Mouse (Mus musculus) embryonic facial prominence, embryonic 14.5 days (tissue): ENCODE results near the gene Cbr4. TPM values are rescaled to one million over a fixed set of nuclear protein-coding genes. Genes with fewer than 3 reads are reported as not detected.

Experiments
- ATAC-seq: fragments of 200-750 bp; cut with Nextera tagmentation; 2 replicates; pipeline ENCODE4 v1.8.0; 2017; ENCODE audit warnings: low read depth, moderate number of reproducible peaks, moderate TSS enrichment
- DNase-seq: peaks from one replicate; pipeline ENCODE4 v3.0.0-alpha.2; 2015; ENCODE audit warnings: low spot score
- H3K27ac ChIP-seq: fragments of 300-500 bp; sonication (generic); replicated peaks from 2 replicates; pipeline ENCODE4 v1.5.1; 2014; ENCODE audit warnings: low read depth, mild to moderate bottlenecking, low read length, moderate library complexity
- H3K27me3 ChIP-seq: fragments of 300-500 bp; sonication (generic); replicated peaks from 2 replicates; pipeline ENCODE4 v1.6.1; 2014; ENCODE audit warnings: low read length; ENCODE audit not compliant: control insufficient read depth, insufficient read depth
- H3K36me3 ChIP-seq: fragments of 300-500 bp; sonication (generic); 2 replicates; pipeline ENCODE4 v1.6.1; 2014; ENCODE audit warnings: low read length, mixed read lengths; ENCODE audit not compliant: control insufficient read depth, insufficient read depth
- H3K4me1 ChIP-seq: fragments of 300-500 bp; sonication (generic); 2 replicates; pipeline ENCODE4 v1.6.1; 2014; ENCODE audit warnings: antibody characterized with exemption, low read length; ENCODE audit not compliant: control insufficient read depth, insufficient read depth
- H3K4me2 ChIP-seq: fragments of 300-500 bp; sonication (generic); 2 replicates; pipeline ENCODE4 v1.6.1; 2014; ENCODE audit warnings: low read depth, mild to moderate bottlenecking, low read length, moderate library complexity, mixed read lengths
- H3K4me3 ChIP-seq: fragments of 300-500 bp; sonication (generic); 2 replicates; pipeline ENCODE4 v1.5.1; 2014; ENCODE audit warnings: low read depth, mild to moderate bottlenecking, low read length
- H3K9ac ChIP-seq: fragments of 300-500 bp; sonication (generic); 2 replicates; pipeline ENCODE4 v1.6.1; 2014; ENCODE audit warnings: low read depth, mild to moderate bottlenecking, low read length, moderate library complexity, mixed read lengths
- H3K9me3 ChIP-seq: fragments of 300-500 bp; sonication (generic); 2 replicates; pipeline ENCODE4 v1.6.1; 2016; ENCODE audit warnings: low read length; ENCODE audit not compliant: control insufficient read depth
- WGBS: fragments of 180-500 bp; shearing (Covaris S2); extraction: QIAGEN DNeasy Blood & Tissue Kit; methylation state at CpG from one replicate; pipeline ENCODE4 v1.1.7; 2014; 5-methylcytosine and 5-hydroxymethylcytosine counted together
- polyA plus RNA-seq: library from polyadenylated mRNA; unstranded; fragments of >200 nt; fragmentation: Nextera tagmentation; extraction: Ambion mirVana; gene quantifications from 2 replicates; pipeline ENCODE4 v1.2.1, GENCODE M21; 2014

Cbr4 gene
- polyA plus RNA-seq, 1 experiment from 2014 or later = 31.3 TPM

GRCm38 (mm10) chr8:61478793-61479192 is 8.7 kb upstream of the Cbr4 start:
- Histone ChIP-seq H3K9ac (no peak overlapping the region), H3K4me2 (no peak overlapping the region), H3K4me1 (no peaks in the 10 kb centered on the region), H3K4me3 (no peak overlapping the region), H3K9me3 (no peaks in the 10 kb centered on the region), H3K27ac (no peak overlapping the region), H3K27me3 (no peaks in the 10 kb centered on the region), H3K36me3 (no peaks in the 10 kb centered on the region)
- 69% methylated on average over 8 of the region's 8 CpGs for WGBS
- ATAC-seq (no peak), DNase-seq (no peak)

- Histone ChIP-seq H3K4me2 (no peak overlapping the region), H3K9ac (no peak overlapping the region), H3K9me3 (no peaks in the 10 kb centered on the region), H3K27me3 (no peaks in the 10 kb centered on the region), H3K27ac (no peak overlapping the region), H3K4me1 (no peaks in the 10 kb centered on the region), H3K36me3 (no peaks in the 10 kb centered on the region), H3K4me3 (no peak overlapping the region)
- 50% methylated on average over 11 of the region's 11 CpGs for WGBS
- DNase-seq (peak; percentile 39), ATAC-seq (peak; percentile 15; the same call in 1 of the 2 replicates)
Observed at GRCm38 (mm10) chr8:61479506-61480214, 7.9 kb upstream of the Cbr4 start.

GRCm38 (mm10) chr8:61480260-61480967 is 7.1 kb upstream of the Cbr4 start:
- Histone ChIP-seq H3K9me3 (no peaks in the 10 kb centered on the region), H3K27me3 (no peaks in the 10 kb centered on the region), H3K36me3 (no peaks in the 10 kb centered on the region), H3K27ac (no peak overlapping the region), H3K9ac (no peak overlapping the region), H3K4me2 (no peak overlapping the region), H3K4me3 (no peak overlapping the region), H3K4me1 (no peaks in the 10 kb centered on the region)
- 89% methylated on average over 14 of the region's 14 CpGs for WGBS
- DNase-seq (no peak), ATAC-seq (peak; percentile 9; the same call in 1 of the 2 replicates)

GRCm38 (mm10) chr8:61486923-61487529 is 508 bp upstream of the Cbr4 start:
- Histone ChIP-seq H3K27ac (no peak overlapping the region; the same call in 1 of the 2 replicates), H3K36me3 (peaks cover 3% of the 10 kb centered on the region; the same call in 1 of the 2 replicates), H3K9me3 (no peaks in the 10 kb centered on the region), H3K4me3 (peak overlapping the region; percentile 81; the same call in 1 of the 2 replicates), H3K4me2 (no peak overlapping the region), H3K9ac (no peak overlapping the region), H3K27me3 (no peaks in the 10 kb centered on the region), H3K4me1 (peaks cover 5% of the 10 kb centered on the region; the same call in 1 of the 2 replicates)
- ATAC-seq = 0 out of 2 replicates have a peak, but pooled peaks have one; percentile 10
- WGBS = 91% methylated on average over 2 of the region's 2 CpGs
- no peak for DNase-seq

GRCm38 (mm10) chr8:61488631-61489030 is 1.1 kb downstream of the Cbr4 start:
- Histone ChIP-seq H3K27ac (no peak overlapping the region), H3K36me3 (peaks cover 6% of the 10 kb centered on the region; the same call in 1 of the 2 replicates), H3K9me3 (no peaks in the 10 kb centered on the region), H3K4me3 (peak overlapping the region; percentile 81; the same call in 1 of the 2 replicates), H3K27me3 (no peaks in the 10 kb centered on the region), H3K4me2 (peak overlapping the region; percentile 78), H3K9ac (peak overlapping the region; percentile 93; the same call in 1 of the 2 replicates), H3K4me1 (peaks cover 5% of the 10 kb centered on the region; the same call in 1 of the 2 replicates)
- WGBS = 90% methylated on average over 8 of the region's 8 CpGs
- DNase-seq (no peak), ATAC-seq (no peak)

GRCm38 (mm10) chr8:61497110-61497509 is 9.6 kb downstream of the Cbr4 start:
- Histone ChIP-seq H3K9ac (no peak overlapping the region), H3K4me3 (no peak overlapping the region), H3K4me2 (no peak overlapping the region), H3K4me1 (no peaks in the 10 kb centered on the region), H3K9me3 (no peaks in the 10 kb centered on the region), H3K36me3 (peaks cover 15% of the 10 kb centered on the region; the same call in 1 of the 2 replicates), H3K27ac (no peak overlapping the region), H3K27me3 (no peaks in the 10 kb centered on the region)
- no peak for ATAC-seq
- DNase-seq = no peak
- whole genome bisulfite sequencing = 82% methylated on average over 4 of the region's 4 CpGs

GRCm38 (mm10) chr8:61499035-61499434 is 11.5 kb downstream of the Cbr4 start:
- H3K27me3 ChIP-seq = no peaks in the 10 kb centered on the region
- H3K27ac ChIP-seq = no peak overlapping the region
- no peak overlapping the region for H3K9ac ChIP-seq
- H3K36me3 ChIP-seq = peaks cover 21% of the 10 kb centered on the region; the same call in 1 of the 2 replicates
- 62% methylated on average over 4 of the region's 4 CpGs for WGBS
- H3K9me3 ChIP-seq = no peaks in the 10 kb centered on the region
- H3K4me3 ChIP-seq = no peak overlapping the region
- ATAC-seq = no peak
- H3K4me2 ChIP-seq = no peak overlapping the region
- DNase-seq = peak; percentile 59
- H3K4me1 ChIP-seq = no peaks in the 10 kb centered on the region

GRCm38 (mm10) chr8:61500914-61501313 is 13.4 kb downstream of the Cbr4 start:
- Histone ChIP-seq H3K4me3 (no peak overlapping the region), H3K27ac (no peak overlapping the region), H3K4me1 (no peaks in the 10 kb centered on the region), H3K36me3 (0 out of 2 replicates have a peak, but pooled peaks cover 9% of the 10 kb centered on the region), H3K9me3 (no peaks in the 10 kb centered on the region), H3K9ac (no peak overlapping the region), H3K4me2 (no peak overlapping the region), H3K27me3 (no peaks in the 10 kb centered on the region)
- ATAC-seq (no peak), DNase-seq (peak; percentile 43)
- 38% methylated on average over 3 of the region's 3 CpGs for WGBS
